Mouse (Mus musculus) megakaryocyte-erythroid progenitor cell, adult 5 weeks (primary cell): ENCODE results near the gene Crkl. TPM values are rescaled to one million over a fixed set of nuclear protein-coding genes. Genes with fewer than 3 reads are reported as not detected.

Experiments used
- polyA plus RNA-seq: library from polyadenylated mRNA; stranded (reverse); fragments of >175 nt; gene quantifications from 2 replicates; pipeline ENCODE4 v1.2.3, GENCODE M21; 2012

The Crkl gene
- 23.0 and 23.5 TPM in 2 replicates for polyA plus RNA-seq

DNA sequence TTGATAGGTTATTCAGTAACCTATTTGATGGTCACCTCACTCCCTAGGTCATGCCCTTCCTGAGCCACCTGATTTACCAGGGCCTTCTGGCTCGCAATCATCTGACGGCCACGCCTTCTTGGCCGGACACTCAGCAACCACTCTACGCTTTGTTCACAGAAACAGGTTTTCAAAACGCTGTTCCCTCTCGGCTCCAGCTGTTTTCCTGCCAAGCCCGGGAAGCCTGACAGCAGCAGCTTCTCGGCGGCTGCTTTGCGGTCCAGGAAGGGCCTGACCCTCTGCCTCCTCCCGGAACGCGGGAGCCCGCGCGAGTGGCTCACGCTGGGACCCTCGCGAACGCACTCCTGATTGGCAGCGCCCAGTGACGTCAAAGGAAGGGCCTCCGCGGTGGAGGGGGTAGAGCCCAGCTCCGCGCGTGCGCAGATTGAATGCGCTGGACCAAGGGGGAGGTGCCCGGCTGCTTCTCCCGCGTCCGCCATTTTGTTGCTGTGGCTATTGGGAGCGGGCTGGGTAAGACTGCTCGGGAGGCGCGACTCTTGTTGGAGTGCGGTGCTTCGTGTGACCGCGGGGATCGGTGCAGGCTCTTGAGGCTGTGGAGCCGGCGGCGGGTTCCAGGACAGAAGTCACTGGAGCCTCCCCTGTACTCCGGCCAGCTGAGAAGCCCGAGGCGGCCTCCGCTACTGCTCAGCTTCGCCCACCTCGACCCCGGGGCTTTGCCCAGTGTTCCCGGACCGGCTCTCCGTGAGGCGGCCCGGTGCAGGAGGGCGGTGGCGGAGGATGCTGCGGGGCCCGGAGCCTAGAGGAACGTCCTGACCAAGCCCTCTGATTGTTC lies at the start of gene Crkl:
Gene Crkl, plus strand, starts transcription at position 447 of the 832 bp plus-strand sequence.

DNA sequence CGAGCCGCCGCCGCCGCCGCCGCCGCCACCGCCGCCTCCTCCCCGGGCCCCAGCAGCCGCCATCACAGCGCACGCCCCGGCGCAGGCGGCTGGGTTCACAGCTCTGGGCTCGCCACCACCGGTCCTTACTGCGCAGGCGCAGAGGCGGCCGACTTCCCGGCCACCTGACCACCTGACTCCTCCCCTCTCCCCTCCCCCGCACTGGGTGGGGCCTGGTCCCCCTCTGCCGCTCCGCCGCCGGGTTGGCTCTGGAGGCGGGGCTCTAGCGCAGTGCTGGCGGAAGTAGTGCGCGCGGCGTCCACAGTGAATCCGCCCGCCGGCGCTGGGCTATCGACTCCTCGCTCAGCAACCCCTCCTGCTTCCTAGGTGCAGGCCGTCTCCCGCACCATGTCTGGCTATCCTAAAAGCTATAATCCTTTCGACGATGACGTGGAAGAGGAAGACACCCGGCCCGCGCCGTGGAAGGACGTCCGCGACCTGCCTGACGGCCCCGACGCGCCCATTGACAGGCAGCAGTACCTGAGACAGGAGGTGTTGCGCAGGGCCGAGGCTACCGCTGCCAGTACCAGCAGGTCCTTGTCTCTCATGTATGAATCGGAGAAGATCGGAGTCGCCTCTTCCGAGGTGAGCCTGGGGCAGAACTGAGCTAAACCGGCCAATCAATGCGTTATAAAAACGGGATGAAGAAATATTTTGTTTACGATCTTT lies 45.9 kb upstream of the Crkl start, which contains the start of the genes Snap29 and Pi4ka:
Gene Snap29, plus strand, starts transcription at position 251 of the 708 bp plus-strand sequence.
Gene Pi4ka, minus strand, starts transcription at position 579 of the 708 bp plus-strand sequence.

DNA sequence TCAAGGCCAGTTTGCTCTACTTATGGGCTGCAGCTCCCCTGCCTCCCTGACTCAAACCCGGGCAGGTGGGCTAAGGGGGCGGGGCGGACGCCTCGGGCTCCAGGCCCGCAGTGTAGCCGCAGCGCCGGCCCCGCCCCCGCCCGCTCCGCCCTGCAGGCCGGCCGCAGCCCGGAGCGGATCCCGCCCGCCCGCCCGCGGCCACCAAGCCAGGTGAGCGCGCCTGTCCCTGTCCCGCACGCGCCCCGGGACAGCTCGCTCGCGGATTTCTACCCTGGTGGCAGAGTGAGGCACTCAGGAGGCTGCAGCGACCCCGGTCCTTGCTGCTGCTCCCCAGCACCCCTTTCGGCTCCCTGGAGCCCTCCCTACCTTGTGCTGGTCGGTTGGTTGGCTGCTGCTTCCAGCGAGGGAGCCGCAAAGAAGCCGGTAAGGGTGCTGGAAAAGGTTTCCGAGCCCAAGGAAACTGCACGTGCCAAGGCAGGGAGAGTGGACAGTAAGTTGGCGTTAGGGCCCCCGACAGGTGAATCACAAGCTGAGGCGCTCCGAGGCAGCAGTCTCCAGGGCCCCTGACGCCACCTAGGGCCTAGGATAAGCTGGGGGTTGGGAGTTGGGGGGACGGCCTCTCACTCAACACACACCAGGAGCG lies 37.8 kb downstream of the Crkl start, which contains the start of gene Aifm3:
Gene Aifm3, plus strand, starts transcription at position 143 of the 643 bp plus-strand sequence.

DNA sequence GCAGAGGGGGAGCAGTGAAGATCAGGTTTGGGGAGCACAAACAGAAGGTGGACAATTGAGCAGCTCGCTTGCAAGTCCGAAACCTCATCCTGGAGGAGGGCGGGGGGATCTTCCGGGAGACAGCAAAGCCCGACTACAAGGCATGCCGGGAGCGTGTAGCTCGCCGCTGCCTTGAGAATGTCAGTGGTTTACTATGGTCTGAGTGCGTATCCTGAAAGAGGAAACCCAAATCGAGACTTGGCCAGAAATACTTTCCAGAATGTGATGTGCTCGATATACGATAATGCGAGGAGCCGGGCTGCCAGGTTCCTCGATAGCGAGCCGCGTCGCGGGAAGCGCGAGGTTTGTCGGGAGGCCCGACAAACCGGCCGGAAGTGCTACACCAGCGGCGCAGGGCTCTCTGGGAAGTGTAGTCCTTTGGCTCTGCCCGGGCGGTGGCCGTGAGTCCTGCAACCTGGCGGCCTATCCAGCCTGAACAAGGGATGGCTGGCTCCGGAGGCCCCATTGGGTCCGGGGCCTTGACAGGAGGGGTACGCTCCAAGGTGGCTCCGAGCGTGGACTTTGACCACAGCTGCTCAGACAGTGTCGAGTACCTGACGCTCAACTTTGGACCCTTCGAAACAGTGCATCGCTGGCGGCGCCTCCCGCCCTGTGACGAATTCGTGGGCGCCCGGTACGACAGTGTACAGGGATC lies 56.9 kb downstream of the Crkl start, which contains the start of gene Lztr1:
Gene Lztr1, plus strand, starts transcription at position 143 of the 694 bp plus-strand sequence.

DNA sequence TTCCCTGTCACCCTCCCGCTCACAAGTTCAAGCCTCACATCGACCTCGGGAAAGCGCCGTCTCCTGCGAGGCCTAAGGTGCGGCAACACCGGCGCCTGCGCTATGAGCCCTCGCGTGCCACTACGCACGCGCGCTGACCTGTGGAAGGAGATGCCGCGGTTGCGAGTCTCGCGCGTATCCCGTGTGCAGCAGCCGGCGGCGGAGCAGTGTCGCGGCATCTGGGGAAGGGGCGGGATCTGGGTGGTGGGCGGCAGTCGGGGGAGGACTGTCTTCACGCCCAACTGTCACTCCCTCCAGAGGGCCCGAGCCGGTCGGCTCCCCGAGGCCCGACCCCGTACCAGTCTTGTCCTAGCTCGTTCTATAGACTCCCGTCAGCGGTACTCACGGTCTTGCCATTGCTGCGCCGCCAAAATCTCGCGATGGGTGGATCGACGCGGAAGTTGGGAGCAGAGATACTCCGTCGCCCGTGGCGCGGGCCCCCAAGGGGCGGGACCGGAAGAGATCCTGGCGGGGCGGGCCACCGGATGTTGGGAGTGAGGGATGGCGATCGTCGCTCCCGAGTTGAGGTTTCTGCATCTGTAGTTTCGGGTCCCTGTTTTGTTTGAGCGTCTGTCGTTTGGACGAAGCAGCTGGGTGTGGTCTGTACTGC lies 79.0 kb downstream of the Crkl start, which contains the start of gene Thap7:
Gene Thap7, minus strand, starts transcription at position 497 of the 649 bp plus-strand sequence.

Other genes with a start within 250 kb of the Crkl start
- 80.5 and 87.5 TPM in 2 replicates for gene Ube2l3, start 249.3 kb upstream of the Crkl start, polyA plus RNA-seq
- 0.18 and 0.25 TPM in 2 replicates for gene Rimbp3, start 243.4 kb upstream of the Crkl start, polyA plus RNA-seq
- 5.5 and 7.6 TPM in 2 replicates for gene Hic2, start 218.4 kb upstream of the Crkl start, polyA plus RNA-seq
- gene Tmem191c, start 175.9 kb upstream of the Crkl start, polyA plus RNA-seq: 18.3 and 31.9 TPM in 2 replicates
- gene Serpind1, start 120.6 kb upstream of the Crkl start, polyA plus RNA-seq: not detected in 2 replicates
- gene Snap29, start 46.0 kb upstream of the Crkl start, polyA plus RNA-seq: 3.4 and 4.4 TPM in 2 replicates
- 25.8 and 26.5 TPM in 2 replicates for gene Pi4ka, start 45.7 kb upstream of the Crkl start, polyA plus RNA-seq
- gene Aifm3, start 37.6 kb downstream of the Crkl start, polyA plus RNA-seq: 0.02 and 0.09 TPM in 2 replicates
- 38.5 and 42.1 TPM in 2 replicates for gene Lztr1, start 56.7 kb downstream of the Crkl start, polyA plus RNA-seq
- gene Thap7, start 79.1 kb downstream of the Crkl start, polyA plus RNA-seq: 117 and 148 TPM in 2 replicates
- gene Lrrc74b, start 109.3 kb downstream of the Crkl start, polyA plus RNA-seq: not detected in 2 replicates
- gene P2rx6, start 109.9 kb downstream of the Crkl start, polyA plus RNA-seq: 0.03 TPM in 1 of 2 replicates, not detected in the other
- 2.7 and 3.6 TPM in 2 replicates for gene Slc7a4, start 131.2 kb downstream of the Crkl start, polyA plus RNA-seq
- 17.5 and 23.1 TPM in 2 replicates for gene Smpd4, start 167.4 kb downstream of the Crkl start, polyA plus RNA-seq
- gene Ccdc74a, start 194.5 kb downstream of the Crkl start, polyA plus RNA-seq: 2.5 and 3.0 TPM in 2 replicates